Mouse (Mus musculus) intestine, embryonic 14.5 days (tissue): Measurements from ENCODE around the gene Tmem170b. TPM values are rescaled to one million over a fixed set of nuclear protein-coding genes. Genes with fewer than 3 reads are reported as not detected.

Experiments
- ATAC-seq: fragments of 200-750 bp; cut with Nextera tagmentation; replicated peaks from 2 replicates; pipeline ENCODE4 v1.8.0; 2017; ENCODE audit warnings: low read depth, moderate number of reproducible peaks, moderate TSS enrichment, moderate library complexity; ENCODE audit not compliant: low FRiP score, low TSS enrichment
- DNase-seq: peaks from one replicate; pipeline ENCODE4 v3.0.0-alpha.2; 2018; ENCODE audit warnings: low spot score
- H3K27ac ChIP-seq: fragments of 300-500 bp; sonication (generic); 2 replicates; pipeline ENCODE4 v1.5.1; 2014; ENCODE audit warnings: low read depth, mild to moderate bottlenecking, control low read depth
- H3K27me3 ChIP-seq: fragments of 300-500 bp; sonication (generic); replicated peaks from 2 replicates; pipeline ENCODE4 v1.6.1; 2014; ENCODE audit warnings: low read length, control low read depth; ENCODE audit not compliant: control insufficient read depth, insufficient read depth
- H3K36me3 ChIP-seq: fragments of 300-500 bp; sonication (generic); 2 replicates; pipeline ENCODE4 v1.6.1; 2014; ENCODE audit warnings: low read length, control low read depth; ENCODE audit not compliant: control insufficient read depth, insufficient read depth
- H3K4me1 ChIP-seq: fragments of 300-500 bp; sonication (generic); replicated peaks from 2 replicates; pipeline ENCODE4 v1.6.1; 2014; ENCODE audit warnings: low read length, control low read depth, mixed read lengths; ENCODE audit not compliant: control insufficient read depth, insufficient read depth
- H3K4me2 ChIP-seq: fragments of 300-500 bp; sonication (generic); 2 replicates; pipeline ENCODE4 v1.6.1; 2014; ENCODE audit warnings: low read length
- H3K4me3 ChIP-seq: fragments of 300-500 bp; sonication (generic); 2 replicates; pipeline ENCODE4 v1.5.1; 2014; ENCODE audit warnings: low read depth, low read length, control low read depth, mixed read lengths
- H3K9ac ChIP-seq: fragments of 300-500 bp; sonication (generic); 2 replicates; pipeline ENCODE4 v1.6.1; 2014; ENCODE audit warnings: mild to moderate bottlenecking, low read length
- H3K9me3 ChIP-seq: fragments of 300-500 bp; sonication (generic); 2 replicates; pipeline ENCODE4 v1.6.1; 2016; ENCODE audit warnings: low read length, control low read depth; ENCODE audit not compliant: control insufficient read depth
- WGBS: fragments of 180-500 bp; shearing (Covaris S2); extraction: QIAGEN DNeasy Blood & Tissue Kit; methylation state at CpG from one replicate; pipeline ENCODE4 v1.1.7; 2014; 5-methylcytosine and 5-hydroxymethylcytosine counted together
- polyA plus RNA-seq: library from polyadenylated mRNA; unstranded; fragments of >200 nt; fragmentation: Nextera tagmentation; extraction: Ambion mirVana; gene quantifications from 2 replicates; pipeline ENCODE4 v1.2.1, GENCODE M21; 2014

Gene Tmem170b
- 14.3 and 14.9 TPM in 2 replicates for polyA plus RNA-seq

DNA sequence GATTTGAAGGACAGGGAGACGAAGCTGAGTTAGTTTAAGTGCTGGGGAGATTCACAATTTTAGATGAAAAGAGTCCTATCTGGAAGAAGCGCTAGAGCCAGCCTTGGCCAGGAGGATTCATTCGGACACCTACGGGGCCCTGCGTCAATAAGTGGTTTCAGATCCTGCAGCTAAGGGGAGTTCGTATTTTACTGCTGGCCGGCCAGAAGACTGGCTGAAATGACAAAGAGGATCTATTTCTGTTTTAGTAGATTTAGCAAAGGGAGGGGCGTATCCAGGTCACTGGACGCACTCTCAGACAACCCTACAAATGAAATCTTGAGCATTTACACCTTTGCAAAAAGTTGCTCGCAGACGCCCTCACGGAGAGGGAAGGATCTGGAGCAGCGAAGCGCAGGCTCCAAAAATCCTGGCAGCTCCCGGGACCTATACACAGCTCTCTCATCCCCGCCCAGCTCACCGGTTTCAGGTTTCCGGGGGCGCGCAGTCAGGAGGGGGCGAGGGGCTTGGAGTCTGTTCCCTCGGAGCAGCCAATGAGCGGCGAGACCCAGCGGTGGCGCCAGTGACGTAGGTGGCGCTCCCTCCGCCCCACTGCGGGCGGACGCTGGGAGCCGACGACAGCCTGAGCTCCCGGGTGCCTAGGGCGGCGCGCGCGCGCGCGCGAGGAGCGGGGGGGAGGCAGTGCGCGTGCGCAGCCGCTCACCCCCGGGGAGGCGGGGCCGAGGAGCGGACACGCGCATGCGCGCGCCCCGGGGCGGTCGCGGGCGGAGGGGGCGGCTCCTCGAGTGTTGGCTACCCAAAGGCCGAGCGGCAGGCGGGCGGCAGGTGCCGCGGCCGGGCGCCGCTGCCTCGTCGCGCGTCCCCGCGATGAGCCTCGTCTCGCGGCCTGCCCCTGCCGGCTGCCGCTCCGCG lies at the start of gene Tmem170b:
Gene Tmem170b, plus strand, starts transcription at position 809 of the 912 bp plus-strand sequence.
- Histone ChIP-seq H3K4me3 (peak within 1 kb of the TSS; percentile 76), H3K4me1 (peaks cover 12% of the 10 kb centered on the region), H3K36me3 (no peaks in the 10 kb centered on the region), H3K27me3 (no peaks in the 10 kb centered on the region), H3K9me3 (no peaks in the 10 kb centered on the region), H3K4me2 (peak within 1 kb of the TSS; percentile 78), H3K9ac (peak within 1 kb of the TSS; percentile 83), H3K27ac (peak within 1 kb of the TSS; percentile 83)
- under 1% methylated on average over 52 of the region's 87 CpGs for WGBS
- ATAC-seq (peak; percentile 97), DNase-seq (peak; percentile 95)

- Histone ChIP-seq H3K27me3 (no peaks in the 10 kb centered on the region), H3K36me3 (no peaks in the 10 kb centered on the region), H3K4me1 (no peaks in the 10 kb centered on the region), H3K9ac (no peak overlapping the region), H3K4me2 (no peak overlapping the region), H3K4me3 (no peak overlapping the region), H3K27ac (no peak overlapping the region), H3K9me3 (no peaks in the 10 kb centered on the region)
- DNase-seq: no peak
- ATAC-seq: no peak
- 95% methylated on average over 4 of the region's 4 CpGs for WGBS
These were observed 44.7 kb upstream of the Tmem170b start for GRCm38 (mm10) chr13:41561024-41561423.

GRCm38 (mm10) chr13:41568421-41568820 lies 37.3 kb upstream of the Tmem170b start:
- no peak for ATAC-seq
- Histone ChIP-seq H3K27ac (no peak overlapping the region), H3K4me2 (no peak overlapping the region), H3K36me3 (no peaks in the 10 kb centered on the region), H3K27me3 (no peaks in the 10 kb centered on the region), H3K9ac (no peak overlapping the region), H3K4me3 (no peak overlapping the region), H3K9me3 (no peaks in the 10 kb centered on the region), H3K4me1 (peaks cover 3% of the 10 kb centered on the region; the same call in 1 of the 2 replicates)
- DNase-seq: no peak
- 87% methylated on average over 3 of the region's 3 CpGs for WGBS

DNA sequence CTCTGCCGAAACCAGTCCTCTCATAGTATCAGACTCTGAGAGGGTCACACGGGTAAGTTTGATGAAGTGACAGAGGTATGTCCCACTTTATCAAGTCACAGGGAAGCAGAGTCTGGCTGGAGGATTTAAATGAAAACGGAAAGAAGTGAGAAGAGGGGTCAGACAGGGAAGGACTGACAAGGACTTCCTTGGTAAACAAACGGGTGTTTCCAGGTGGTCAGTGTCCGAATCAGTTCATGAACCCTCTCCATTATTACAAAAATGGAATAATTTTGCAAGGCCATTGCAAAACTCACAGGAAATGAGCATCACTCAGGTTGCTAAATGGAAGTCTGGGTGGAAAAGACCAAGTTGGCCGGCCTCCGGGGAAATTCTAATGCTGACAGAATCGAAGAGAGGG lies 36.8 kb upstream of the Tmem170b start:
- peaks cover 3% of the 10 kb centered on the region; the same call in 1 of the 2 replicates for H3K4me1 ChIP-seq
- H3K9me3 ChIP-seq: no peaks in the 10 kb centered on the region
- H3K27me3 ChIP-seq: no peaks in the 10 kb centered on the region
- ATAC-seq: no peak
- H3K36me3 ChIP-seq: no peaks in the 10 kb centered on the region
- WGBS: 75% methylated on average over 8 of the region's 8 CpGs
- no peak overlapping the region for H3K27ac ChIP-seq
- H3K4me3 ChIP-seq: no peak overlapping the region
- no peak for DNase-seq
- no peak overlapping the region for H3K4me2 ChIP-seq
- no peak overlapping the region for H3K9ac ChIP-seq

DNA sequence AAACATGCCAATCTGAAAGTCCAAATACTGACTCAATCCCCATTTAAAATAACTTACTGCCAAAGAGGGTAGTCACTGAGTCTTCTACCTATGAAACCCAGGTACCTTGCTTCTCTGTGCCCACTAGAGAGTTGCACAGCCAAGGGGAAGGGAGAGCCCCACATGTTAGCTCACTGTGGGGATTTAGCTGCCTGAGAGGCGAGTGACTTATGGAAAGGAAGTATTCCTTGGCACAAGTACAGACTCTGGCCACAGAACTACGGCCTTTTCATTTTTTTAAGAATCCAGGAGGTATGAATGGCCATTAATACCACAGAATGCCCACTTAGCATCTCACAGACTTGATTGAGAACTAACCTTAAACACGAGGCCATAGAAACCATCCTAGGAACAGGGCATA lies 35.9 kb upstream of the Tmem170b start:
- Histone ChIP-seq H3K36me3 (no peaks in the 10 kb centered on the region), H3K9me3 (no peaks in the 10 kb centered on the region), H3K27me3 (no peaks in the 10 kb centered on the region), H3K4me1 (peaks cover 3% of the 10 kb centered on the region; the same call in 1 of the 2 replicates), H3K27ac (no peak overlapping the region), H3K4me2 (no peak overlapping the region), H3K4me3 (no peak overlapping the region), H3K9ac (no peak overlapping the region)
- DNase-seq (no peak), ATAC-seq (no peak)
- WGBS: 70% methylated on average over 3 of the region's 3 CpGs

DNA sequence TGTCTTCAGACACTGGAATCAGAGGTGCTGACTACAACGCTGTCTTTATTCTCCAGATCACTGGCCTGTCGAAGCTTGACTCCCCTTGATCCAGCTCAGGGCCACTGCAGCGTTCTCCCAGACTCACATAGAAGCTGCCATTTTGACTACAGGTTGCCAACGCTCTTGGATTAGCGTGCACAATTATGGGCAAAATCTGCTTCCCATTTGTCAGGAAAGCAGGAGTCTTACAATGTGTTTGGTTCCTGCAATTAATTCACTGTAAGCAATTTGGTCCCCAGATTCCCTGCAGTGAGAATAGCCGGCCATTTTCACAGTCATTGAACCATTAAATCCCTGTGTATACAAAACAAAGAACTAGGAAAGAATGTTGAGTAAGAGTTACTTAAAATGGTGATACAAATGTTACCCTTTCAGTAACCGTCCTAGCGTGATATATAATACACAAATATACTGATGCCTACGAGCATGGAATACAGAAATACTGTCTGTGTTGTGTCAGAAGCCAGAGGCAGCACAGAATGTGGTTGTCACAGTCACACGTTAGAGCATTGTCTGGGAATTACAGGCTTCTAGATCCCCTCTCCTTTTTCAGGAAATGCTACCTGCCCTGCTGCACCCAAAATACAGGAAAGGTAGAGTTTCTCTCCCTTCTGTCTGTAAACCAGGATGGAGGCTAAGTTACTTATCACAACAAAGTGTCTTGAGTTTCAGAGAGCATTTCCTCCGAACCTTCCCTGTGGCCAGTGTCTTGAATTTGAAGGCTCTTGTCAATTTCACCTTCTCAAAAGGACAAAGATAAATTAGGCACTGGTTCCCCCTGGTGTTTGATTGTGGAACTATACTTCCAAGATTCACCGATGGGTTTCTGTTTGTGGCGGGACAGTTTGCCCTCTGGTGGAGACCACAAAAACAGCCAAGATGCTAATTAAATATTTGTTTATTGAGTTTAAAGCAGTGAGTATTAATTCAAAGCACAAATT lies 34.0 kb upstream of the Tmem170b start:
- 49% methylated on average over 13 of the region's 13 CpGs for WGBS

GRCm38 (mm10) chr13:41572351-41572735 lies 33.4 kb upstream of the Tmem170b start:
- no peak for DNase-seq
- Histone ChIP-seq H3K9ac (no peak overlapping the region), H3K36me3 (no peaks in the 10 kb centered on the region), H3K9me3 (0 out of 2 replicates have a peak, but pooled peaks cover 3% of the 10 kb centered on the region), H3K4me2 (no peak overlapping the region), H3K4me3 (no peak overlapping the region), H3K27ac (no peak overlapping the region), H3K27me3 (no peaks in the 10 kb centered on the region), H3K4me1 (peaks cover 3% of the 10 kb centered on the region; the same call in 1 of the 2 replicates)
- 51% methylated on average over 4 of the region's 4 CpGs for whole genome bisulfite sequencing
- no peak; the same call in 1 of the 2 replicates for ATAC-seq

More for the DNA sequence above, 34.0 kb upstream of the Tmem170b start:
- no peak overlapping the region for H3K9ac ChIP-seq
- no peak overlapping the region for H3K4me2 ChIP-seq
- DNase-seq (peak; percentile 87), ATAC-seq (no peak; the same call in 1 of the 2 replicates)
- no peak overlapping the region for H3K27ac ChIP-seq
- 0 out of 2 replicates have a peak, but pooled peaks cover 2% of the 10 kb centered on the region for H3K9me3 ChIP-seq
- H3K4me1 ChIP-seq: peaks cover 3% of the 10 kb centered on the region; the same call in 1 of the 2 replicates
- H3K27me3 ChIP-seq: no peaks in the 10 kb centered on the region
- H3K4me3 ChIP-seq: no peak overlapping the region
- no peaks in the 10 kb centered on the region for H3K36me3 ChIP-seq
